Mouse (Mus musculus) limb, embryonic 12.5 days (tissue): ENCODE data around the gene Mrpl28. TPM values are rescaled to one million over a fixed set of nuclear protein-coding genes. Genes with fewer than 3 reads are reported as not detected.
"Not testable (repeated sequence)": the region's sequence is repeated elsewhere in the genome, so short reads cannot be mapped to it uniquely, and the experiment has no call there.

Source experiments
- ATAC-seq: fragments of 200-750 bp; cut with Nextera tagmentation; 2 replicates; pipeline ENCODE4 v1.8.0; 2017; ENCODE audit warnings: low read depth, moderate TSS enrichment; ENCODE audit not compliant: insufficient number of reproducible peaks, insufficient read depth, low FRiP score, low TSS enrichment
- H3K27ac ChIP-seq: fragments of 300-500 bp; sonication (generic); 2 replicates; pipeline ENCODE4 v1.5.1; 2016; ENCODE audit warnings: mild to moderate bottlenecking, moderate library complexity
- H3K27me3 ChIP-seq: fragments of 300-500 bp; sonication (generic); 2 replicates; pipeline ENCODE4 v1.6.1; 2016; ENCODE audit warnings: mild to moderate bottlenecking, moderate library complexity
- H3K36me3 ChIP-seq: fragments of 300-500 bp; sonication (generic); 2 replicates; pipeline ENCODE4 v1.6.1; 2016; ENCODE audit warnings: mild to moderate bottlenecking, moderate library complexity
- H3K4me1 ChIP-seq: fragments of 300-500 bp; sonication (generic); replicated peaks from 2 replicates; pipeline ENCODE4 v1.6.1; 2016
- H3K4me2 ChIP-seq: fragments of 300-500 bp; sonication (generic); 2 replicates; pipeline ENCODE4 v1.6.1; 2016; ENCODE audit warnings: mild to moderate bottlenecking, moderate library complexity
- H3K4me3 ChIP-seq: fragments of 300-500 bp; sonication (generic); replicated peaks from 2 replicates; pipeline ENCODE4 v1.5.1; 2016; ENCODE audit warnings: mild to moderate bottlenecking
- H3K9ac ChIP-seq: fragments of 300-500 bp; sonication (generic); replicated peaks from 2 replicates; pipeline ENCODE4 v1.6.1; 2016; ENCODE audit warnings: mild to moderate bottlenecking, moderate library complexity
- H3K9me3 ChIP-seq: fragments of 300-500 bp; sonication (generic); 2 replicates; pipeline ENCODE4 v1.6.1; 2016; ENCODE audit warnings: mild to moderate bottlenecking, moderate library complexity
- WGBS: fragments of 180-500 bp; shearing (Covaris S2); methylation state at CpG from one replicate; pipeline ENCODE4 v1.1.7; 2016; 5-methylcytosine and 5-hydroxymethylcytosine counted together
- polyA plus RNA-seq: library from polyadenylated mRNA; unstranded; fragments of >200 nt; fragmentation: Nextera tagmentation; extraction: Ambion mirVana; gene quantifications from 2 replicates; pipeline ENCODE4 v1.2.1, GENCODE M21; 2016

Mrpl28 gene
- polyA plus RNA-seq, 1 experiment from 2014 or later, result 218 TPM

DNA sequence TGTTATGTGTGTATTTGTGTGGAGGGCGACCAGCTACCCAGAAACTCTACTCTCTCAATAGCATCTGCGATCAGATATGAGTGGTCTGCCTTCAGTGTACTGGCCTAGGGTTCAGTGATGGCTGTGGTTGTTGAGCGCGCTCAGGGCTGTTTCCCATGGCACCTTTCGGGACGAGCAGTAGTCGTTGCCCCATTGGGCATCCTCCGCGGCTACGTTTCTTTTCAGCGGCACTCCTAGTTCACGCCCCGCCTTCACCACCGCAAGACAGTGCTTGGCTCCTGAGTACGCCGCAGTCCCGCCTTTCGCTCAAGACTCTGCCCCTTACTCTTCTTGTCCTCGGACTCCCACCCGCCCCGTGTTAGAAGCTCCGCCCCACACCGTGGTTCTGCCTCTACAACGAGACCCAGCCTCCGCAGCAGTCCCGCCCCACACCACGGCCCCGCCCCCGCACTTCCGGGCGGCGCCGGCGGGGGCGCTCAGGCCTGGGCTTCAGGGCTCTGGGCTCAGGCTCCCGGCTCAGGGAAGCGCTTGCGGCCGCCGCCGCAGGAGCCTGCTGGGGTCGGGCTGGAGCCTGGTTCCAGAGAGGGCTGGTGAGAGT lies 15.0 kb downstream of the Mrpl28 start, which contains the start of gene Axin1:
TSS of gene Axin1 (plus strand) at position 450 of the 598 bp plus-strand sequence.
- under 1% methylated on average over 42 of the region's 42 CpGs for WGBS
- Histone ChIP-seq H3K27ac (peak within 1 kb of the TSS; percentile 93), H3K4me3 (peak within 1 kb of the TSS; percentile 93), H3K9me3 (no peaks in the 10 kb centered on the region), H3K9ac (peak within 1 kb of the TSS; percentile 96), H3K4me2 (peak within 1 kb of the TSS; percentile 89), H3K27me3 (no peaks in the 10 kb centered on the region), H3K36me3 (peaks cover 13% of the 10 kb centered on the region), H3K4me1 (peaks cover 21% of the 10 kb centered on the region)
- peak; percentile 98 for ATAC-seq

GRCm38 (mm10) chr17:26138901-26139381 lies 15.6 kb downstream of the Mrpl28 start:
- Histone ChIP-seq H3K36me3 (peaks cover 19% of the 10 kb centered on the region), H3K27ac (peak overlapping the region; percentile 93), H3K4me3 (peak overlapping the region; percentile 93), H3K27me3 (no peaks in the 10 kb centered on the region), H3K4me2 (peak overlapping the region; percentile 89), H3K9ac (peak overlapping the region; percentile 96), H3K4me1 (peaks cover 21% of the 10 kb centered on the region), H3K9me3 (no peaks in the 10 kb centered on the region)
- ATAC-seq, result peak; percentile 63
- under 1% methylated on average over 48 of the region's 58 CpGs for WGBS

- Histone ChIP-seq H3K9me3 (no peaks in the 10 kb centered on the region), H3K4me2 (no peak overlapping the region), H3K27me3 (no peaks in the 10 kb centered on the region), H3K4me3 (no peak overlapping the region), H3K27ac (no peak overlapping the region), H3K4me1 (peaks cover 18% of the 10 kb centered on the region), H3K9ac (no peak overlapping the region), H3K36me3 (peaks cover 56% of the 10 kb centered on the region)
- 86% methylated on average over 4 of the region's 4 CpGs for WGBS
- ATAC-seq, result no peak
Measured at GRCm38 (mm10) chr17:26142796-26143195, 19.5 kb downstream of the Mrpl28 start.

- WGBS, result 95% methylated on average over 5 of the region's 5 CpGs
- Histone ChIP-seq H3K36me3 (peaks cover 62% of the 10 kb centered on the region), H3K4me2 (no peak overlapping the region), H3K4me1 (peaks cover 14% of the 10 kb centered on the region), H3K9me3 (no peaks in the 10 kb centered on the region), H3K27ac (no peak overlapping the region), H3K4me3 (no peak overlapping the region), H3K9ac (no peak overlapping the region), H3K27me3 (no peaks in the 10 kb centered on the region)
- no peak for ATAC-seq
Measured at GRCm38 (mm10) chr17:26143386-26143785, 20.1 kb downstream of the Mrpl28 start.

DNA sequence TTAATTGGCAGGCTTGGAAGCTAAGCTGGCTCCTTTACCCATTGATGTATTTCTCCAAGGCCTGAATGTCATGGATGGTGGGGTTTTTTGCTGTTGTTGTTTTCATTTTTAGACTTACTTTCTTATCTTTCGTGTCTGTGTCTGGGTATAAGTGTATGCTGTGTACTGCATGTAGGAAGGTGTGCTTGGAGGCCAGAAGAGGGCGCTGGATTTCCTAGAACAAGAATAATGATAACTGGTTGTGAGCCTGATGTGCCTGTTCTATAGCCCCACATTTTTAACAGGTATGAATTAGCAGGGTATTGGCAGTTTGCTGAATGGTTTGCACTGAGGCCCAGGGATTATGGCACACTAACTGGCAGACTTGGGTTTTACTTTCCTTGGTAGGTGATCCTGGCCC lies 25.8 kb downstream of the Mrpl28 start:
- no peaks in the 10 kb centered on the region for H3K27me3 ChIP-seq
- no peak overlapping the region for H3K27ac ChIP-seq
- H3K36me3 ChIP-seq, result peaks cover 91% of the 10 kb centered on the region
- no peak overlapping the region for H3K9ac ChIP-seq
- H3K9me3 ChIP-seq, result no peaks in the 10 kb centered on the region
- H3K4me2 ChIP-seq, result no peak overlapping the region
- no peak overlapping the region for H3K4me3 ChIP-seq
- 82% methylated on average over 2 of the region's 2 CpGs for WGBS
- H3K4me1 ChIP-seq, result no peaks in the 10 kb centered on the region
- ATAC-seq, result no peak

GRCm38 (mm10) chr17:26151886-26152630 lies 28.8 kb downstream of the Mrpl28 start:
- Histone ChIP-seq H3K36me3 (peaks cover 80% of the 10 kb centered on the region), H3K9ac (no peak overlapping the region), H3K4me1 (no peaks in the 10 kb centered on the region), H3K4me2 (no peak overlapping the region), H3K9me3 (no peaks in the 10 kb centered on the region), H3K4me3 (no peak overlapping the region), H3K27me3 (no peaks in the 10 kb centered on the region), H3K27ac (no peak overlapping the region)
- ATAC-seq, result no peak
- WGBS, result 96% methylated on average over 2 of the region's 2 CpGs

DNA sequence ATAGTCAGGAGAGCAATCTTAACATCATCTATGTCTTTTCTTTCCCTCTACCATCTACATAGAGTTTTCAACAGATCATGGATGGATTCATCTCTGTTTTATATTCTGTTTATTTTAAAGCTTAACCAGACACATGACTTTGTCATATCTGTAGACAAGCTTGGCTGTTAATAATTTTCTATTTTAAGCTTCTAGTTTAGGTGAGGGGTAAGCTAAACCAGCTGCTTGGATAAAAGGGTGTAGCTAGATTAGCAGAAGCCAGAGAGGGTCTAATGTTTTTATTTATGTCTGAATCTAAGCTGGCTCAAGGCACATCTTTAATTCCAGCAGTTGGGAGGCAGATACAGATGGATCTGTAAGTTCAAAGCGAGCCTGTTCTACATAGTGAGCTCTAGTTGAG lies 39.4 kb downstream of the Mrpl28 start:
- WGBS, result 92% methylated on average over 1 of the region's 1 CpGs

DNA sequence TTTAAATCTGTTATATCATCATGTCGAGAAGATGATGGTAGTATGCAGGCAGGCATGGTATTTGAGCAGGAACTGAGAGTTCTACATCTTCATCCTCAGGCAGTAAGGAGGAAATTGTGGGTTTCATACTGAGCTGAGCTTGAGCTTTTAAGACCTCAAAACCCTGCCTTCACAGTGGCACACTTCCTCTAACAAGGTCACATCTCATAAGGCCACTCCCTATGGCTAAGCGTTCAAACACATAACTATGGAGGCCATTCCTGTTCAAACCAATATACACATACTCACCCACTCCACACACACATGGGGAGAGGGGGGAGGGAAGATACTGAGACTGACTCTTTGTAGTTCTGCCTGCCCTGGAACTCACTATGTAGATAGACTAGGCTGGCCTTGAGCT lies 44.7 kb downstream of the Mrpl28 start:
- Histone ChIP-seq H3K36me3 (peaks cover 24% of the 10 kb centered on the region), H3K9ac (no peak overlapping the region), H3K9me3 (no peaks in the 10 kb centered on the region), H3K27ac (no peak overlapping the region), H3K4me2 (no peak overlapping the region), H3K27me3 (no peaks in the 10 kb centered on the region), H3K4me3 (no peak overlapping the region), H3K4me1 (no peaks in the 10 kb centered on the region)
- ATAC-seq, result no peak
- 90% methylated on average over 2 of the region's 2 CpGs for WGBS

More for the DNA sequence above, 39.4 kb downstream of the Mrpl28 start:
- Histone ChIP-seq H3K9me3 (no peaks in the 10 kb centered on the region), H3K27me3 (no peaks in the 10 kb centered on the region), H3K4me3 (no peak overlapping the region), H3K27ac (no peak overlapping the region), H3K4me1 (no peaks in the 10 kb centered on the region), H3K4me2 (no peak overlapping the region), H3K36me3 (peaks cover 30% of the 10 kb centered on the region; the same call in 1 of the 2 replicates), H3K9ac (no peak overlapping the region)
- no peak for ATAC-seq

- not testable (repeated sequence) for H3K4me1 ChIP-seq, H3K4me2 ChIP-seq, H3K9ac ChIP-seq, H3K4me3 ChIP-seq, H3K27me3 ChIP-seq, ATAC-seq, H3K27ac ChIP-seq, H3K9me3 ChIP-seq
- H3K36me3 ChIP-seq, result peaks cover 56% of the 10 kb centered on the region
- 84% methylated on average over 2 of the region's 2 CpGs for WGBS
Measured at GRCm38 (mm10) chr17:26175248-26175647, 51.9 kb downstream of the Mrpl28 start.
